Mouse (Mus musculus): ENCODE measurements around the gene Rrp1b. TPM values are rescaled to one million over a fixed set of nuclear protein-coding genes. Genes with fewer than 3 reads are reported as not detected.
A peak's percentile ranks its signal among the peaks of the same experiment; 100 is the strongest.

Gene Rrp1b
- 12.3 and 13.3 TPM in 2 replicates for polyA plus RNA-seq (2015; fragmentation: Nextera tagmentation; extraction: Ambion mirVana)

- H3K36me3 ChIP-seq (ENCODE audit: control insufficient read depth, insufficient read depth): no peaks in the 10 kb centered on the region
- H3K4me2 ChIP-seq (ENCODE audit: low read depth, low read length): peak within 1 kb of the TSS; percentile 89
- peak within 1 kb of the TSS; percentile 80 for H3K4me3 ChIP-seq (ENCODE audit: low read depth, low read length)
- H3K9ac ChIP-seq (ENCODE audit: low read depth, low read length): peak within 1 kb of the TSS; percentile 67
- H3K4me1 ChIP-seq (ENCODE audit: control insufficient read depth, low read depth, low read length): peaks cover 16% of the 10 kb centered on the region
- ATAC-seq (ENCODE audit: low read depth): peak; percentile 87
- no peak within 1 kb of the TSS for H3K27ac ChIP-seq (ENCODE audit: low read length)
- WGBS (ENCODE audit: insufficient replicate concordance): 5% methylated on average over 52 of the region's 52 CpGs
- no peaks in the 10 kb centered on the region for H3K9me3 ChIP-seq (replicated peaks; ENCODE audit: control insufficient read depth, low read length)
- no peaks in the 10 kb centered on the region for H3K27me3 ChIP-seq (ENCODE audit: control insufficient read depth, insufficient read depth, low read depth, low read length)
These were observed at the start of gene Rrp1b, which contains the start of gene Hsf2bp for GRCm38 (mm10) chr17:32035609-32036508. TSS of gene Rrp1b (plus strand) at chr17:32036100. TSS of gene Hsf2bp (minus strand) at chr17:32036349.

DNA sequence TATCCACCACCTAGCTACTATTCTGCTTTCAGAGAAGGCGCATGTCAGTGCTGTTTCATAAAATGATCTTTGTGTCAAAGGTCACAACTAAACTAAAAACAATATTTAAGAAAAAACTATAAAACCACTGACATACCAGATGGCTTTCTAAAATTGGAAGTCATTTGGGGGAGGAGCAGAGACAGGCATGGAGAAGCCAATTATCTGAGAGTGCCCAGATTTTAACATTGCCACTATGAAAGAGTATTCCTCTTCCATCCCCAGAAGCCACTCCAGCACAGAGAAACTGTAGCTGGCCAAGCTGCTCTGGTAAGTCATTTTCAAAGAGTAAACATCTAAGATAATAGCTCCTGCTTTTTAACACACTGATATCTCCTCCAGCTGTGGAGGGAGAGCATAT is 49.0 kb upstream of the Rrp1b start:
- ATAC-seq (ENCODE audit: low read depth): no peak
- H3K27me3 ChIP-seq (ENCODE audit: control insufficient read depth, insufficient read depth, low read depth, low read length): no peaks in the 10 kb centered on the region
- H3K9me3 ChIP-seq (replicated peaks; ENCODE audit: control insufficient read depth, low read length): no peaks in the 10 kb centered on the region
- H3K4me2 ChIP-seq (ENCODE audit: low read depth, low read length): no peak overlapping the region
- H3K9ac ChIP-seq (ENCODE audit: low read depth, low read length): no peak overlapping the region
- no peak overlapping the region for H3K4me3 ChIP-seq (ENCODE audit: low read depth, low read length)
- no peaks in the 10 kb centered on the region for H3K4me1 ChIP-seq (ENCODE audit: control insufficient read depth, low read depth, low read length)
- H3K27ac ChIP-seq (ENCODE audit: low read length): no peak overlapping the region
- no peaks in the 10 kb centered on the region for H3K36me3 ChIP-seq (ENCODE audit: control insufficient read depth, insufficient read depth)
- 64% methylated on average over 1 of the region's 1 CpGs for WGBS (ENCODE audit: insufficient replicate concordance)

DNA sequence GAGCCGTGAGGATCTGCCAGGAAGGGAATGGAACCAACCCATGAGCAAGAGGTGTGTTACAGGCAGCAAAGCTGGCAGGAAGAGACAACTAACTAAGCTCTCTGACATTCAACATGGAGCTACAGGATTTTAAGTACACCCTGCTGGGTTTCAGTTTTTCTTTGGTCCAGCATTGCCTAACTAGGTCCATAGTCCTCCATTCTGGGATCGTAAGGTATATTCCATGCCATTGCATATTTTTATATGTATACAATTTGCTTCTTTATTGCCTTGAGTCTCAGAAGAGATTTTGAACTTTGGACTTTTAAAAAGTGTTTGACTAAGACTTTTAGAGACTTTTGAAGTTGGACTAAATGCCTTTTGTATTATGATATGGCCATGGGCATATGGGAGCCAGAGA is 46.9 kb upstream of the Rrp1b start:
- ATAC-seq (ENCODE audit: low read depth): no peak

GRCm38 (mm10) chr17:31992004-31992403 is 43.9 kb upstream of the Rrp1b start:
- Histone ChIP-seq H3K9me3 (replicated peaks; ENCODE audit: control insufficient read depth, low read length) (no peaks in the 10 kb centered on the region), H3K27ac (ENCODE audit: low read length) (no peak overlapping the region), H3K9ac (ENCODE audit: low read depth, low read length) (no peak overlapping the region), H3K4me3 (ENCODE audit: low read depth, low read length) (no peak overlapping the region), H3K36me3 (ENCODE audit: control insufficient read depth, insufficient read depth) (no peaks in the 10 kb centered on the region), H3K27me3 (ENCODE audit: control insufficient read depth, insufficient read depth, low read depth, low read length) (no peaks in the 10 kb centered on the region), H3K4me2 (ENCODE audit: low read depth, low read length) (no peak overlapping the region), H3K4me1 (ENCODE audit: control insufficient read depth, low read depth, low read length) (peaks cover 3% of the 10 kb centered on the region)
- ATAC-seq (ENCODE audit: low read depth): no peak
- WGBS (ENCODE audit: insufficient replicate concordance): 36% methylated on average over 2 of the region's 2 CpGs

More for the DNA sequence above, 46.9 kb upstream of the Rrp1b start:
- Histone ChIP-seq H3K36me3 (ENCODE audit: control insufficient read depth, insufficient read depth) (no peaks in the 10 kb centered on the region), H3K4me2 (ENCODE audit: low read depth, low read length) (no peak overlapping the region), H3K4me1 (ENCODE audit: control insufficient read depth, low read depth, low read length) (no peaks in the 10 kb centered on the region; the same call in 1 of the 2 replicates), H3K9me3 (replicated peaks; ENCODE audit: control insufficient read depth, low read length) (no peaks in the 10 kb centered on the region), H3K27me3 (ENCODE audit: control insufficient read depth, insufficient read depth, low read depth, low read length) (no peaks in the 10 kb centered on the region), H3K4me3 (ENCODE audit: low read depth, low read length) (no peak overlapping the region), H3K27ac (ENCODE audit: low read length) (no peak overlapping the region), H3K9ac (ENCODE audit: low read depth, low read length) (no peak overlapping the region)
- 59% methylated on average over 2 of the region's 2 CpGs for WGBS (ENCODE audit: insufficient replicate concordance)

DNA sequence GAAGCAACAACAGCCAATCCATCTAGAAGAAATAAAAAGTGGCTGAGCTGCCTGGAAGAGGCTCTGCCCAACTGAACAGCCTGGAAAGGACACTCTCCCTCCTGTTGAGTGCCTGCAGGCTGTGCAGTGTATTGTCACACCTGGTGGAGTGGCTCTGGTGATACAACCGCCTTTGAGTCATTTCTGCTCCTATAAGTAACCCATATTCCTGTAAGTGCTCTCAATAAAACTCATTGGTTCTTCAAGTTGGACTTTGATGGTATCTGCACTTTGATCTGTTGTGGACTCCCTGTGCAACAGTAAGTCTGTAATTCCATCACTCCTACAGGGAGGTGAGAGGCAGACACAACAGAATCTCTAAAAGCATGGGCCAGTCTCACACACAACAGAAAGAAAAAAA is 42.5 kb upstream of the Rrp1b start:
- Histone ChIP-seq H3K36me3 (ENCODE audit: control insufficient read depth, insufficient read depth) (no peaks in the 10 kb centered on the region), H3K9me3 (replicated peaks; ENCODE audit: control insufficient read depth, low read length) (no peaks in the 10 kb centered on the region), H3K9ac (ENCODE audit: low read depth, low read length) (no peak overlapping the region), H3K27me3 (ENCODE audit: control insufficient read depth, insufficient read depth, low read depth, low read length) (no peaks in the 10 kb centered on the region), H3K4me2 (ENCODE audit: low read depth, low read length) (no peak overlapping the region), H3K4me1 (ENCODE audit: control insufficient read depth, low read depth, low read length) (peaks cover 3% of the 10 kb centered on the region), H3K27ac (ENCODE audit: low read length) (no peak overlapping the region), H3K4me3 (ENCODE audit: low read depth, low read length) (no peak overlapping the region)
- WGBS (ENCODE audit: insufficient replicate concordance): 53% methylated on average over 1 of the region's 1 CpGs
- ATAC-seq (ENCODE audit: low read depth): no peak

DNA sequence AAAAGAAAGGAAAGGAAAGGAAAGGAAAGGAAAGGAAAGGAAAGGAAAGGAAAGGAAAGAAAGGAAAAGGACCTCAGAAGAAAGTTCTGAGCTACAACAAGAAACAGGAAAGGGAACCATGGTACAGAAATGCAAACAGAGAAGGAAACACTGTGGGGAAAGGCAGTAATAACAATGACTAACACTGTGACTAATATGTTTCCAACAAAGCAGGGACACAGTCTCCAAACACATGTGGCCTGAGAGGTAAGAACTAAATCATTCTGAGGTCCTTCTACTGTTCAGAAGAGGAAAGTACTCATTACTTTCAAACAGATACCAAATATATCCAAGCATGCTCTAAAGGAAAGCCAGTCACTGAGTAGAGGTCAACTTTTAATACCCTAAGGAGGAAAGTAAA is 41.8 kb upstream of the Rrp1b start:
- H3K4me2 ChIP-seq (ENCODE audit: low read depth, low read length): no peak overlapping the region
- no peaks in the 10 kb centered on the region for H3K36me3 ChIP-seq (ENCODE audit: control insufficient read depth, insufficient read depth)
- H3K27ac ChIP-seq (ENCODE audit: low read length): no peak overlapping the region
- ATAC-seq (ENCODE audit: low read depth): no peak
- H3K4me1 ChIP-seq (ENCODE audit: control insufficient read depth, low read depth, low read length): peaks cover 3% of the 10 kb centered on the region
- no peaks in the 10 kb centered on the region for H3K9me3 ChIP-seq (replicated peaks; ENCODE audit: control insufficient read depth, low read length)
- H3K4me3 ChIP-seq (ENCODE audit: low read depth, low read length): no peak overlapping the region
- H3K9ac ChIP-seq (ENCODE audit: low read depth, low read length): no peak overlapping the region
- H3K27me3 ChIP-seq (ENCODE audit: control insufficient read depth, insufficient read depth, low read depth, low read length): no peaks in the 10 kb centered on the region

DNA sequence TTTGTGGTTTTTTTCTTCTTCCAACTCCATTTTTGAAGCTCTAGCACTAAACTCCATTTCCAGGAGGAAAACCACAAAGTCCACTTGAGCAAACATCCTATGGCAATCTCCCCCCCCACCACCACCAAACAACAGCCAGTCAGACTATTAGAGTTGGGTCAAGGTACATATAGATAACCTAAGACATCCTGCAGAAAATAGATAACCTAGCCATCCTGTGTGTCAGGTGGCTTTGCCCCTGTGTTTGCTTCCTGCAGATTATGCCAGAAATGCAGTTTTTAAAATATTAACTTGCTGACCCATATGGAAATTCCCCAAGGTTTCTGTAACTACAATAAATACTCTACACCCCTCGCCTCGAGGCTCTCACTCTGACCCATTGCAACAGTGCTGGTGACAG is 40.1 kb upstream of the Rrp1b start:
- Histone ChIP-seq H3K27ac (ENCODE audit: low read length) (no peak overlapping the region), H3K27me3 (ENCODE audit: control insufficient read depth, insufficient read depth, low read depth, low read length) (no peaks in the 10 kb centered on the region), H3K9ac (ENCODE audit: low read depth, low read length) (no peak overlapping the region), H3K4me3 (ENCODE audit: low read depth, low read length) (no peak overlapping the region), H3K36me3 (ENCODE audit: control insufficient read depth, insufficient read depth) (no peaks in the 10 kb centered on the region), H3K4me1 (ENCODE audit: control insufficient read depth, low read depth, low read length) (peaks cover 3% of the 10 kb centered on the region), H3K9me3 (replicated peaks; ENCODE audit: control insufficient read depth, low read length) (no peaks in the 10 kb centered on the region), H3K4me2 (ENCODE audit: low read depth, low read length) (no peak overlapping the region)
- WGBS (ENCODE audit: insufficient replicate concordance): 3% methylated on average over 2 of the region's 2 CpGs
- ATAC-seq (ENCODE audit: low read depth): peak; percentile 68

GRCm38 (mm10) chr17:31996331-31996730 is 39.6 kb upstream of the Rrp1b start:
- H3K9me3 ChIP-seq (replicated peaks; ENCODE audit: control insufficient read depth, low read length): no peaks in the 10 kb centered on the region
- peaks cover 3% of the 10 kb centered on the region for H3K4me1 ChIP-seq (ENCODE audit: control insufficient read depth, low read depth, low read length)
- no peak overlapping the region for H3K4me3 ChIP-seq (ENCODE audit: low read depth, low read length)
- no peak for ATAC-seq (ENCODE audit: low read depth)
- no peak overlapping the region for H3K4me2 ChIP-seq (ENCODE audit: low read depth, low read length)
- 51% methylated on average over 4 of the region's 4 CpGs for WGBS (ENCODE audit: insufficient replicate concordance)
- H3K27me3 ChIP-seq (ENCODE audit: control insufficient read depth, insufficient read depth, low read depth, low read length): no peaks in the 10 kb centered on the region
- H3K27ac ChIP-seq (ENCODE audit: low read length): no peak overlapping the region; the same call in 1 of the 2 replicates
- H3K36me3 ChIP-seq (ENCODE audit: control insufficient read depth, insufficient read depth): no peaks in the 10 kb centered on the region
- 0 out of 2 replicates have a peak overlapping the region, but pooled peaks have one; percentile 9 for H3K9ac ChIP-seq (ENCODE audit: low read depth, low read length)

DNA sequence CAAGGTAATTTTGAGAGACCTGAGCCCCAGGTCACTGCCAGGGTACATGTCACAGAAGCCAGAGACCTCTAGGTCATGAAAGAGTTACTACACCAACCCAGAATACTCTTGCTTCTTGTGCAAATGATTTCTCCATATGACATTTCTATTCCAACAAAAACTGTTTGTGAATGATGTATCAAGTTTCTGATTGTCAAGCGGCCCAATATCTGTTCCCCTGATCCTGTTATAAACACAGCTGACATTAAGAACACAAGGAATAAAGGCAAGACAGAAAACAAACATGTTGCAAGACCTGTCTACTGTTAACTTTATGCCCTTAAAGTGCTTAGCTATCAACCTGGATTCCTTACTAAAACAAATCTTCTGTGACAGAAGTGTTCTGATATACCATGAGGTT is 37.5 kb upstream of the Rrp1b start:
- 66% methylated on average over 1 of the region's 1 CpGs for WGBS (ENCODE audit: insufficient replicate concordance)
- no peak for ATAC-seq (ENCODE audit: low read depth)

More for the DNA sequence above, 37.5 kb upstream of the Rrp1b start:
- H3K4me2 ChIP-seq (ENCODE audit: low read depth, low read length): no peak overlapping the region
- no peaks in the 10 kb centered on the region for H3K27me3 ChIP-seq (ENCODE audit: control insufficient read depth, insufficient read depth, low read depth, low read length)
- H3K27ac ChIP-seq (ENCODE audit: low read length): no peak overlapping the region
- no peaks in the 10 kb centered on the region for H3K9me3 ChIP-seq (replicated peaks; ENCODE audit: control insufficient read depth, low read length)
- no peak overlapping the region for H3K9ac ChIP-seq (ENCODE audit: low read depth, low read length)
- no peaks in the 10 kb centered on the region for H3K36me3 ChIP-seq (ENCODE audit: control insufficient read depth, insufficient read depth)
- H3K4me3 ChIP-seq (ENCODE audit: low read depth, low read length): no peak overlapping the region
- H3K4me1 ChIP-seq (ENCODE audit: control insufficient read depth, low read depth, low read length): peaks cover 3% of the 10 kb centered on the region
